Mouse (Mus musculus) mouse trophoblast stem cell (cell line): ENCODE results near the gene Lin9.

ENCODE experiments used
- in situ Hi-C, 2 experiments: fragments of 300-500 bp; cut with MseI, MboI; formaldehyde crosslinking; loops; 2 replicates in 1 of 2; 3 replicates in 1 of 2; pipeline ENCODE4 v1.15.1; 2025

Gene Lin9

GRCm38 (mm10) chr1:180707368-180707767 lies 66.4 kb downstream of the Lin9 start:
- in situ Hi-C loops, result no loop called here

GRCm38 (mm10) chr1:180707813-180708212 lies 66.9 kb downstream of the Lin9 start:
- in situ Hi-C loops, result no loop called here

DNA sequence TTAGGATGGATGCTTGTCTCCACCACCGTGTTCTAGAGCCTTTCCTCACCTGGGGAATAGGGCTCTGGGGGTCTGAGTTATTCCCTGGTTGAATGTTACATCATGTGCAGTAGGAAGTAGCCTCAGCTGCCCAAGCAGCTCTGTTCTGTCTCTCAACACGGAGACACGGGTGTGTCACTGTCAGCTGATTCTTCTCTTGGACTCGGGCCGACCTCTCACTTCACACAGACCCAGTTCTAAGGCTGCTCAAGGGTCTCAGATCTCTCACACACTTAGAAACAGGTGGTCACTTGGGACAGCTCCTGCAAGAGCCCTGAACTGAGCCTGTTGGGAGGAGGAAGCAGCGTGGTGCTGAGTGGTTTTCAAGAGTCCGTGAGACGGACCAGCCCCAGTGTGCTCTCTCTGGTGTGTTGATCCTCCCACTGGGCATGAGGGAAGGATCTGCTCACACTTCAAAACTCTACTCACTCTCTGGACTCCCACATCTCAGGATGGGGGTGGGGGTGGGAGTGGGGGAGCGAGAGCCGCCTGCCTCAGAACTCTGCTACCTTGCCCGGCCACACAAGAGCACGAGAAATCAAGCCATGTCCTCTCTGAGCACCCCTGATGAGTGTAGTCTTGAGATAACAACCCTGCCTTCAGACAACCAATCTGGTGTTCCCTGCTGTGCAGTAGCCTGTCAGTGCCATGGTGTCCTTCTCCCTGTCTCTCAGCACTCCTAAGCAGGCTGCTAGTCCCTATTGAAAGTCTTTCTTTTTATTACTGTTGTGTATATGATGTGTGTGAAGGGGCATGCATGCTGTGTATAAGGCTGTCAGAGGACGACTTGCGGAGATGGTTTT lies 68.2 kb downstream of the Lin9 start:
- in situ Hi-C loops, result no loop called here

DNA sequence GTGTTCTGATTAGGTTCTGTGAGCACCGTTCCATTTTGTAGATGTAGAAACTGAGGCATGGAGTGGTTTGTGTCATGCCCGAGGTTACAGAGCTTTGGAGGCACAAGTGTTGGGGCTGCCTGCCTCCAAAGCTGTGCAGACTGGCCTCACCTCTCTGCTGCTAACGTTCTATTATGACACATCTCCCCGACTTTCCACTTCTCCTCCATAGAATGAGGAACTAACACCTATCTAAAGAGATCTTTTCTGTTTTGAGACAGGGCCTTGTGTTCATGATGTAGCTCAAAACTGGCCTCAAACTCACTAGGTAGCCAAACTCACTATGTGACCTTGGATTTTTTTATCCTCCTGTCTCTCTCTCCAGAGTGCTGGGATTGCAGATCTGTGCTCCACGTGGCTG lies 77.8 kb downstream of the Lin9 start:
- in situ Hi-C loops, result no loop called here

DNA sequence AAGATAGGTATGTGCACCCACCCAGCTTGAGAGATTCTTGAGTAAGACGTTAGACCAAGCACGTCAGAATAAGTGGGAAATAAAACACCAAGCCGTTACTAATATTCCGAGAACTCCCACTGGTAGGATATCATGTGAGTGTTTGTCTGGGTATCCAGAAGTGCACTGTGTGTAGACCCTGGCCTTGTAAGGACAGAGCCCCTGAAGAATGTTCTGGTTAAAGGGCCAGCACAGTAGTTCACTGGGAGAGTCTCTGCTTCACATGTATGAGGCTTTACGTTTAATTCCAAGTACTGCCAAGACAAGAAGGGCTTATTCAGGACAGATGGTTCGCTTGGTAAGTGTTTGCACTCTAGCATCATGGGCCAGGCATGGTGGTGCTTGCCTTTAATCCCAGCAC lies 78.5 kb downstream of the Lin9 start:
- in situ Hi-C loops, result no loop called here

DNA sequence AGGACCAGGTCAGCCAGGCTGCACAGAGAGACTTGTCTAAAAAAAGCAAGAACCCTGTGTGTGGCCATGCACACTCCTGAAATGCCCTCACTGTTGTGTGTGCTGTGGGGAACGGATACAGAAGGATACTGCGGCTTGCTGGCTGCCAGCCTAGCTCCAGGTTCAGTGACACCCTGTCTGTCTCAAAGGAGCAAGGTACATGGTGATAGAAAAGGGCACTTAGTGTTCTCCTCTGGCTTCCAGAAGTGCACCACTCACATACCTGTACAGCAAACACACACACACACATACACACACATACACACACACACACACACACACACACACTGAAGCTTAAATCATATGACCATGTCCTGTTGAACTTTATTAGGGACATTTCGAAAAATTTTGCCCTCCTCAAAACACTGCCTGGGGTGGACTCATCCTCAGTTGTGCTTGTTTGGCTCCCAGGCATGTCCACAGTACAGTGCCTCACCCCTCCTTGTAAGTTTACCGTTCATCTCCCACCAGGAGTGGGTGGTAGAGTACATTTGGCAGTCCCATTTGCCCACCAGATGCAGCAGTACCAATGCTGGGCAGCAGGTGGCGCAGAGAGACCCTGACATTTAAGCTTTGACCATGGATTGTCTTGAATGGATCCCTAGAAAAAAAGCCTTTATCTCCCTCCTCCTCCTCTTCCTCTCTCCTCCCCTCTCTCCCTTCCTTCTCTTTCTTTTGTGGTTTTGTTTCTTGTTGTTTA lies 79.2 kb downstream of the Lin9 start:
- in situ Hi-C loops, result loop anchor here in 1 of 2 experiments (5.0 kb wide), 1 partner anchor 42 kb away; no protein-coding TSS in a partner anchor

DNA sequence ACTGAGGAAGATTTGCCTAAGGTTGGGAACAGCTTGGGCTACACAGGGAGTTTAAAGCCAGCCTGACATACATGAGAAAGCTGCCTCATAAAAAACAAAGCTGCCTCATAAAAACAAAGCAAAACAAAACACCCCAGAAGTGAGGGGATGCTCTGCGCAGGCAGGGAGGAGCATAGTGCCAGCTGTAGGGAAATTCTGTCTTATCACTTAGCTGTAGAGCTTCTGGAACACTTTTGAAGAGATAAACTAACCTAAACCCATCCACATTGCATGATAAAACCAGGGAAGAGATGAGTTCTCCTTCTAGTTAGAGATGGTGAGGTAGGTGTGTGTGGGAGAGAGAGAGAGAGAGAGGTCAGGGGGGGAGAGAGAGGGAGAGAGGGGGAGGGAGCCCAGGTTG lies 81.7 kb downstream of the Lin9 start:
- in situ Hi-C loops, result loop anchor here in 1 of 2 experiments (5.0 kb wide), 1 partner anchor 40 kb away; no protein-coding TSS in a partner anchor

GRCm38 (mm10) chr1:180723701-180724238 lies 82.8 kb downstream of the Lin9 start:
- in situ Hi-C loops, result loop anchor here in 1 of 2 experiments (5.0 kb wide), 1 partner anchor 39 kb away; no protein-coding TSS in a partner anchor

- in situ Hi-C loops, result no loop called here
These were observed 84.8 kb downstream of the Lin9 start, which contains the start of gene Acbd3 for GRCm38 (mm10) chr1:180725704-180726179. Gene Acbd3 (plus strand): TSS chr1:180726043.

GRCm38 (mm10) chr1:180726183-180726582 lies 85.2 kb downstream of the Lin9 start:
- in situ Hi-C loops, result no loop called here

DNA sequence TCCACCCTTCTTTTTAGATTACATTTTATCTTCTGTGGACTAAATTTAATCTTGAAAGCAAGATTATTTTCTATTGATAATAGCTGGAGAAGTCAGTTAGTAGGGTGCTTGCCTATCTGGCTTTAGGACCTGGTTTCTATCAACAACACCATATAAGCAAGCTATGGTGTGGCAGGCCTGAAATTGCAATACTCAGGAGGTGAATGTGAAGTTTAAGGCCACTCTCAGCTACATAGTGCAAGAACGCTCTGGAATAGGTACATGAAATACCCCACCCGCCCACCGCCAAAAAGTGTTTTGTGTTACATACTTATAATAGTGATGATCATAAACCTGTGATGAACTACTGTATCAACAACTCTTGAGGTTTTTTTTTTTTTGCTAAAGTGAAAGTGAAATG lies 88.3 kb downstream of the Lin9 start:
- in situ Hi-C loops, result no loop called here
